Mouse (Mus musculus) neutrophil, adult 5-6 weeks (primary cell): ENCODE data around the gene Fabp3. TPM values are rescaled to one million over a fixed set of nuclear protein-coding genes. Genes with fewer than 3 reads are reported as not detected.

ENCODE experiments used
- ATAC-seq: fragments of 151-379, 151-347 bp; 2 replicates; pipeline ENCODE4 v1.8.0; 2017; ENCODE audit warnings: mild to moderate bottlenecking, moderate TSS enrichment; ENCODE audit not compliant: insufficient number of reproducible peaks, poor library complexity, low FRiP score, severe bottlenecking; ENCODE audit errors: extremely low read depth
- total RNA-seq: library from RNA; stranded (forward); fragments of 200-1000 nt; gene quantifications from 2 replicates; pipeline ENCODE4 v1.2.3, GENCODE M21; 2017

Gene Fabp3
- total RNA-seq, 1 experiment from 2014 or later = not detected

- no peak for ATAC-seq
These were observed 21.9 kb upstream of the Fabp3 start for GRCm38 (mm10) chr4:130286531-130286930.

GRCm38 (mm10) chr4:130289824-130290223, 18.6 kb upstream of the Fabp3 start:
- 0 out of 2 replicates have a peak, but pooled peaks have one; percentile 43 for ATAC-seq

GRCm38 (mm10) chr4:130292271-130292670, 16.1 kb upstream of the Fabp3 start:
- ATAC-seq = peak; percentile 79

- no peak for ATAC-seq
These were observed 13.9 kb upstream of the Fabp3 start for GRCm38 (mm10) chr4:130294513-130294912.

- no peak for ATAC-seq
These were observed 13.2 kb upstream of the Fabp3 start for GRCm38 (mm10) chr4:130295047-130295745.

GRCm38 (mm10) chr4:130296243-130296965, 12.0 kb upstream of the Fabp3 start:
- ATAC-seq = no peak

GRCm38 (mm10) chr4:130297123-130297529, 11.3 kb upstream of the Fabp3 start:
- ATAC-seq = no peak

GRCm38 (mm10) chr4:130298877-130299628, 9.3 kb upstream of the Fabp3 start:
- ATAC-seq = no peak

- ATAC-seq = no peak
These were observed 8.8 kb upstream of the Fabp3 start for GRCm38 (mm10) chr4:130299629-130300018.

- no peak for ATAC-seq
These were observed 6.0 kb upstream of the Fabp3 start for GRCm38 (mm10) chr4:130302285-130302870.

GRCm38 (mm10) chr4:130304746-130305145, 3.6 kb upstream of the Fabp3 start:
- ATAC-seq = no peak

- no peak for ATAC-seq
These were observed 1.4 kb upstream of the Fabp3 start for GRCm38 (mm10) chr4:130306796-130307630.

GRCm38 (mm10) chr4:130307851-130308230, 554 bp upstream of the Fabp3 start:
- no peak for ATAC-seq

GRCm38 (mm10) chr4:130309254-130309653, 859 bp downstream of the Fabp3 start:
- no peak for ATAC-seq

GRCm38 (mm10) chr4:130312526-130312925, 4.1 kb downstream of the Fabp3 start:
- no peak for ATAC-seq

- ATAC-seq = no peak
These were observed 5.2 kb downstream of the Fabp3 start for GRCm38 (mm10) chr4:130313552-130313951.

GRCm38 (mm10) chr4:130315771-130316527, 7.6 kb downstream of the Fabp3 start:
- no peak for ATAC-seq

GRCm38 (mm10) chr4:130316691-130317090, 8.3 kb downstream of the Fabp3 start:
- ATAC-seq = no peak
